Mouse (Mus musculus) cortical plate, adult 2 months (tissue): Measurements from ENCODE around the gene Trmt5.

Source experiments
- CTCF ChIP-seq: fragments of 200-500 bp; IDR thresholded peaks from 2 replicates; pipeline ENCODE4 v1.5.1; 2011; ENCODE audit warnings: mild to moderate bottlenecking, control low read depth, low read length; ENCODE audit not compliant: insufficient read depth; ENCODE audit errors: extremely low read depth
- POLR2A ChIP-seq: fragments of 200-500 bp; IDR thresholded peaks from 2 replicates; pipeline ENCODE4 v1.6.1; 2011; ENCODE audit warnings: mild to moderate bottlenecking, low read length, control low read depth; ENCODE audit not compliant: insufficient read depth; ENCODE audit errors: extremely low read depth

GRCm38 (mm10) chr12:73332701-73333100 is 46.2 kb upstream of the Trmt5 start:
- TF ChIP-seq POLR2A (no peak), CTCF (no peak)
